8 mouse cellular contexts compared by ENCODE assay signal in genomic region chr12:11437266-11437906, GRCm38 (mm10). TPM values are rescaled to one million over a fixed set of nuclear protein-coding genes. Genes with fewer than 3 reads are reported as not detected.
DNase-seq lines count a peak whose midpoint lies in the region; ATAC-seq and TF ChIP-seq lines count a peak whose summit lies in the region.

No protein-coding gene starts in this region.

- no peaks in the 10 kb centered on the region for H3K36me3 ChIP-seq in intestine, postnatal 0 days (ENCODE audit: control insufficient read depth, insufficient read depth)
- no peaks in the 10 kb centered on the region for H3K36me3 ChIP-seq in midbrain, embryonic 10.5 days
- no peaks in the 10 kb centered on the region for H3K36me3 ChIP-seq in small intestine, adult 2 months (ENCODE audit: control insufficient read depth, insufficient read depth, low read length)

- no peaks in the 10 kb centered on the region for H3K9me3 ChIP-seq in intestine, postnatal 0 days (ENCODE audit: control insufficient read depth)
- H3K9me3 ChIP-seq in midbrain, embryonic 10.5 days (replicated peaks): no peaks in the 10 kb centered on the region

- peak; percentile 62 for ATAC-seq in granulocyte monocyte progenitor cell, adult 5-6 weeks (replicated peaks; ENCODE audit: poor library complexity, severe bottlenecking)
- ATAC-seq in intestine, postnatal 0 days: peak; percentile 51; the same call in 1 of the 2 replicates

- H3K4me3 ChIP-seq in bone marrow, adult 2 months (replicated peaks; ENCODE audit: control insufficient read depth, low read depth, low read length): no peak overlapping the region
- peak overlapping the region; percentile 36 for H3K4me3 ChIP-seq in intestine, postnatal 0 days (ENCODE audit: low read depth, low read length)
- H3K4me3 ChIP-seq in midbrain, embryonic 10.5 days: peak overlapping the region; percentile 53
- H3K4me3 ChIP-seq in small intestine, adult 2 months (ENCODE audit: low read depth, low read length): no peak overlapping the region

- peak; percentile 32; the same call in 1 of the 2 replicates for TF ChIP-seq CTCF in bone marrow, adult 2 months (IDR thresholded peaks at IDR 0.05; ENCODE audit: control insufficient read depth, insufficient read depth, low read length)
- TF ChIP-seq CTCF in intestine, postnatal 0 days (IDR thresholded peaks at IDR 0.05; ENCODE audit: low read depth): peak; percentile 75
- TF ChIP-seq CTCF in small intestine, adult 2 months (IDR thresholded peaks at IDR 0.05; ENCODE audit: extremely low read depth, insufficient read length, insufficient replicate concordance, low read depth, low read length): peak; percentile 47; the same call in 1 of the 2 replicates

- intact Hi-C loops in left cerebral cortex, postnatal 25 days (cut with DNase I): loop anchor here (2.0 to 5.0 kb wide), 5 partner anchors 19 to 710 kb away; partner anchors contain the start of genes Gen1, Rad51ap2 and Smc6

- no peak overlapping the region for H3K27ac ChIP-seq in bone marrow, adult 2 months (ENCODE audit: control insufficient read depth, insufficient read depth, low read depth, low read length, poor library complexity)
- no peak overlapping the region for H3K27ac ChIP-seq in intestine, postnatal 0 days (ENCODE audit: low read depth, low read length)
- no peak overlapping the region; the same call in 1 of the 2 replicates for H3K27ac ChIP-seq in midbrain, embryonic 10.5 days (replicated peaks)
- H3K27ac ChIP-seq in small intestine, adult 2 months (ENCODE audit: insufficient read depth, low read depth, low read length): no peak overlapping the region

- peaks cover 41% of the 10 kb centered on the region for H3K27me3 ChIP-seq in intestine, postnatal 0 days (replicated peaks; ENCODE audit: control insufficient read depth, insufficient read depth, low read length)
- peaks cover 49% of the 10 kb centered on the region for H3K27me3 ChIP-seq in midbrain, embryonic 10.5 days (ENCODE audit: low read depth, poor library complexity, severe bottlenecking)
- H3K27me3 ChIP-seq in small intestine, adult 2 months (ENCODE audit: control insufficient read depth, insufficient read depth, low read length): peaks cover 5% of the 10 kb centered on the region

- no peak overlapping the region for H3K9ac ChIP-seq in intestine, postnatal 0 days (ENCODE audit: low read depth, low read length)

- DNase-seq in embryo, embryonic 11.5 days (ENCODE audit: low read depth, low spot score): peak; percentile 70
- peak; percentile 88 to 90 for DNase-seq in left cerebral cortex, postnatal 25 days (ENCODE audit: low spot score in 2 of 2)
- peak; percentile 89 for DNase-seq in midbrain, embryonic 10.5 days (ENCODE audit: low spot score)
- DNase-seq in natural killer cell, adult 2 months (ENCODE audit: low spot score in 2 of 2): no peak

- H3K4me2 ChIP-seq in intestine, postnatal 0 days (replicated peaks; ENCODE audit: low read depth): peak overlapping the region; percentile 61

- 18% methylated on average over 17 of the region's 17 CpGs for WGBS in bone marrow, adult 2 months
- 18% methylated on average over 17 of the region's 17 CpGs for WGBS in intestine, postnatal 0 days
- 20% methylated on average over 17 of the region's 17 CpGs for WGBS in midbrain, embryonic 10.5 days
- 22% methylated on average over 17 of the region's 17 CpGs for WGBS in small intestine, adult 2 months

- H3K4me1 ChIP-seq in bone marrow, adult 2 months (ENCODE audit: control insufficient read depth, insufficient read depth, low read length): no peaks in the 10 kb centered on the region
- H3K4me1 ChIP-seq in intestine, postnatal 0 days (replicated peaks; ENCODE audit: control insufficient read depth, insufficient read depth, low read length): no peaks in the 10 kb centered on the region
- H3K4me1 ChIP-seq in midbrain, embryonic 10.5 days: peaks cover 28% of the 10 kb centered on the region
- H3K4me1 ChIP-seq in small intestine, adult 2 months (ENCODE audit: control insufficient read depth, insufficient read depth, insufficient read length, low read length): no peaks in the 10 kb centered on the region; the same call in 1 of the 2 replicates

- TF ChIP-seq POLR2A in bone marrow, adult 2 months (IDR thresholded peaks at IDR 0.05; ENCODE audit: borderline replicate concordance, control insufficient read depth, low read depth, low read length): no peak
- TF ChIP-seq POLR2A in small intestine, adult 2 months (IDR thresholded peaks at IDR 0.05; ENCODE audit: low read depth, low read length): no peak

RNA-seq across cellular contexts. Expression of gene Vsnl1, which starts 1.0 kb away (rescaled TPM):
- polyA plus RNA-seq in bone marrow, adult 2 months (2011; ENCODE audit: insufficient read depth, insufficient read length, low replicate concordance, missing spikeins): 2.7 TPM in 1 of 2 replicates, not detected in the other
- not detected in 2 replicates for total RNA-seq in granulocyte monocyte progenitor cell, adult 5-6 weeks (2014; fragmentation: Nextera tagmentation)
- not detected in 2 replicates for total RNA-seq in granulocyte monocyte progenitor cell, adult 5-6 weeks (2017)
- polyA plus RNA-seq in intestine, postnatal 0 days (2015; fragmentation: Nextera tagmentation; extraction: Ambion mirVana): 0.17 and 0.39 TPM in 2 replicates
- total RNA-seq in left cerebral cortex, postnatal 25 days (2021): 100 to 1,000 TPM; 587 to 660 TPM
- 0.72 and 0.75 TPM in 2 replicates for polyA plus RNA-seq in midbrain, embryonic 10.5 days (2016; fragmentation: Nextera tagmentation; extraction: Ambion mirVana)
- polyA plus RNA-seq in small intestine, adult 2 months (2012; rRNA removed): 0.13 and 0.14 TPM in 2 replicates

RNA-seq across cellular contexts. Expression of gene Rad51ap2, which starts 18.5 kb away (rescaled TPM):
- not detected in 2 replicates for polyA plus RNA-seq in bone marrow, adult 2 months (2011; ENCODE audit: insufficient read depth, insufficient read length, low replicate concordance, missing spikeins)
- total RNA-seq in granulocyte monocyte progenitor cell, adult 5-6 weeks (2014; fragmentation: Nextera tagmentation): not detected in 2 replicates
- not detected in 2 replicates for total RNA-seq in granulocyte monocyte progenitor cell, adult 5-6 weeks (2017)
- polyA plus RNA-seq in intestine, postnatal 0 days (2015; fragmentation: Nextera tagmentation; extraction: Ambion mirVana): 0.04 and 0.08 TPM in 2 replicates
- total RNA-seq in left cerebral cortex, postnatal 25 days (2021): 1 to 10 TPM; 2.4 to 2.5 TPM
- polyA plus RNA-seq in midbrain, embryonic 10.5 days (2016; fragmentation: Nextera tagmentation; extraction: Ambion mirVana): 0.28 and 0.63 TPM in 2 replicates
- polyA plus RNA-seq in small intestine, adult 2 months (2012; rRNA removed): not detected in 2 replicates

Comparison
In these comparisons a context has a peak if more than half of its experiments do, and no peak if none do; other contexts are left out.
1. H3K4me3 ChIP-seq: peak in intestine, postnatal 0 days (single experiment) and midbrain, embryonic 10.5 days (single experiment); none in bone marrow, adult 2 months (single experiment) and small intestine, adult 2 months (single experiment).
2. DNase-seq: peak in embryo, embryonic 11.5 days (single experiment), left cerebral cortex, postnatal 25 days (2 of 2) and midbrain, embryonic 10.5 days (single experiment); none in natural killer cell, adult 2 months (0 of 2).
3. Peak in every context shown above with its lines, with median percentiles within 50 percentile points of each other: CTCF ChIP-seq.